Mouse (Mus musculus) kidney, adult 2 months (tissue): ENCODE measurements around the gene St3gal3. TPM values are rescaled to one million over a fixed set of nuclear protein-coding genes. Genes with fewer than 3 reads are reported as not detected.

Experiments
- DNase-seq: peaks from one replicate; pipeline ENCODE4 v3.0.0; 2021
- H3K27ac ChIP-seq: fragments of 200-500 bp; 2 replicates; pipeline ENCODE4 v1.5.1; 2012; ENCODE audit warnings: low read depth, low read length, control low read depth, inconsistent platforms; ENCODE audit not compliant: insufficient read depth
- H3K27me3 ChIP-seq: fragments of 200-500 bp; replicated peaks from 2 replicates; pipeline ENCODE4 v1.6.1; 2012; ENCODE audit warnings: mild to moderate bottlenecking, moderate library complexity, low read length, inconsistent platforms; ENCODE audit not compliant: control insufficient read depth, insufficient read depth
- H3K36me3 ChIP-seq: fragments of 200-500 bp; 2 replicates; pipeline ENCODE4 v1.6.1; 2012; ENCODE audit warnings: mild to moderate bottlenecking, moderate library complexity, low read length, inconsistent platforms; ENCODE audit not compliant: control insufficient read depth, insufficient read depth
- H3K4me1 ChIP-seq: fragments of 200-500 bp; 2 replicates; pipeline ENCODE4 v1.6.1; 2011; ENCODE audit warnings: low read length; ENCODE audit not compliant: control insufficient read depth, insufficient read depth
- H3K4me3 ChIP-seq: fragments of 200-500 bp; 2 replicates; pipeline ENCODE4 v1.5.1; 2011; ENCODE audit warnings: mild to moderate bottlenecking, low read depth, low read length, control low read depth; ENCODE audit not compliant: insufficient read depth
- CTCF ChIP-seq: fragments of 200-500 bp; conservative IDR thresholded peaks from 2 replicates; pipeline ENCODE4 v1.5.1; 2011; ENCODE audit warnings: low read depth, mild to moderate bottlenecking, control low read depth, low read length, moderate library complexity, mixed read lengths; ENCODE audit not compliant: insufficient read depth, insufficient read length
- POLR2A ChIP-seq: fragments of 200-500 bp; IDR thresholded peaks from one replicate; pipeline ENCODE4 v1.6.1; 2011; ENCODE audit warnings: low read depth, low read length, control low read depth
- WGBS: fragments of 180-500 bp; shearing (Covaris S2); methylation state at CpG from one replicate; pipeline ENCODE4 v1.1.7; 2018; 5-methylcytosine and 5-hydroxymethylcytosine counted together
- polyA plus RNA-seq: library from polyadenylated mRNA; depleted of rRNA; stranded (reverse); fragments of >200 nt; gene quantifications from 2 replicates; pipeline ENCODE4 v1.2.3, GENCODE M21; 2012

The St3gal3 gene
- polyA plus RNA-seq, 1 experiment = 50.7 TPM

GRCm38 (mm10) chr4:118077293-118077752, 57.4 kb downstream of the St3gal3 start:
- Histone ChIP-seq H3K4me3 (no peak overlapping the region), H3K27me3 (no peaks in the 10 kb centered on the region), H3K36me3 (no peaks in the 10 kb centered on the region), H3K4me1 (no peaks in the 10 kb centered on the region), H3K27ac (no peak overlapping the region)
- TF ChIP-seq CTCF (no peak), POLR2A (no peak)
- WGBS = 32% methylated on average over 12 of the region's 12 CpGs
- peak; percentile 71 for DNase-seq

GRCm38 (mm10) chr4:118076648-118077047, 58.1 kb downstream of the St3gal3 start:
- Histone ChIP-seq H3K4me3 (no peak overlapping the region), H3K36me3 (no peaks in the 10 kb centered on the region), H3K27me3 (no peaks in the 10 kb centered on the region), H3K4me1 (no peaks in the 10 kb centered on the region), H3K27ac (no peak overlapping the region)
- WGBS = 68% methylated on average over 1 of the region's 1 CpGs
- TF ChIP-seq CTCF (no peak), POLR2A (no peak)
- DNase-seq = no peak

GRCm38 (mm10) chr4:118075343-118075742, 59.4 kb downstream of the St3gal3 start:
- Histone ChIP-seq H3K36me3 (no peaks in the 10 kb centered on the region), H3K27me3 (no peaks in the 10 kb centered on the region), H3K4me3 (no peak overlapping the region), H3K4me1 (no peaks in the 10 kb centered on the region), H3K27ac (no peak overlapping the region)
- DNase-seq = no peak
- no peak for TF ChIP-seq CTCF
- TF ChIP-seq POLR2A = no peak
- WGBS = 68% methylated on average over 9 of the region's 9 CpGs

- H3K27ac ChIP-seq = no peak overlapping the region
- H3K27me3 ChIP-seq = no peaks in the 10 kb centered on the region
- no peaks in the 10 kb centered on the region for H3K4me1 ChIP-seq
- H3K4me3 ChIP-seq = no peak overlapping the region
- DNase-seq = no peak
- no peaks in the 10 kb centered on the region for H3K36me3 ChIP-seq
- WGBS = 87% methylated on average over 4 of the region's 4 CpGs
- no peak for TF ChIP-seq POLR2A
- TF ChIP-seq CTCF = peak; percentile 39
Observed at GRCm38 (mm10) chr4:118074236-118074635, 60.5 kb downstream of the St3gal3 start.

- TF ChIP-seq CTCF = no peak
- TF ChIP-seq POLR2A = no peak
- H3K27ac ChIP-seq = no peak overlapping the region
- no peaks in the 10 kb centered on the region for H3K36me3 ChIP-seq
- H3K27me3 ChIP-seq = no peaks in the 10 kb centered on the region
- WGBS = 88% methylated on average over 6 of the region's 6 CpGs
- no peak for DNase-seq
- H3K4me1 ChIP-seq = no peaks in the 10 kb centered on the region
- H3K4me3 ChIP-seq = no peak overlapping the region
Observed at GRCm38 (mm10) chr4:118073128-118073527, 61.6 kb downstream of the St3gal3 start.

GRCm38 (mm10) chr4:118071891-118072290, 62.8 kb downstream of the St3gal3 start:
- no peak overlapping the region for H3K27ac ChIP-seq
- H3K4me3 ChIP-seq = no peak overlapping the region
- TF ChIP-seq POLR2A = no peak
- TF ChIP-seq CTCF = no peak
- H3K36me3 ChIP-seq = no peaks in the 10 kb centered on the region
- no peaks in the 10 kb centered on the region for H3K4me1 ChIP-seq
- no peak for DNase-seq
- H3K27me3 ChIP-seq = no peaks in the 10 kb centered on the region
- 76% methylated on average over 7 of the region's 7 CpGs for WGBS

- no peak for TF ChIP-seq POLR2A
- no peak for TF ChIP-seq CTCF
- no peak overlapping the region for H3K4me3 ChIP-seq
- no peaks in the 10 kb centered on the region for H3K4me1 ChIP-seq
- DNase-seq = no peak
- H3K27ac ChIP-seq = no peak overlapping the region
- 88% methylated on average over 9 of the region's 9 CpGs for WGBS
- no peaks in the 10 kb centered on the region for H3K36me3 ChIP-seq
- no peaks in the 10 kb centered on the region for H3K27me3 ChIP-seq
Observed at GRCm38 (mm10) chr4:118070255-118071234, 64.2 kb downstream of the St3gal3 start.
